Mouse (Mus musculus): ENCODE measurements around the gene Tmem132c.

- TF ChIP-seq CTCF (IDR thresholded peaks at IDR 0.05; ENCODE audit: insufficient read depth, low read length) (no peak), POLR2A (IDR thresholded peaks at IDR 0.05; ENCODE audit: borderline replicate concordance, extremely low read depth, low read depth, low read length) (no peak)
Observed at GRCm38 (mm10) chr5:127293698-127294097, 52.1 kb downstream of the Tmem132c start.
